Mouse (Mus musculus) spleen, postnatal 14 days (tissue): ENCODE results near the gene Hamp.

ENCODE experiments used
- DNase-seq, 2 experiments: peaks; one replicate each; pipeline ENCODE4 v3.0.0; 2021 to 2022; ENCODE audit warnings: low spot score in 2 of 2

Hamp gene

GRCm38 (mm10) chr7:30943909-30944635 is at the start of gene Hamp:
TSS of gene Hamp (minus strand) at chr7:30944032.
- DNase-seq = no peak

- DNase-seq = no peak
Observed at GRCm38 (mm10) chr7:30992148-30992547, 48.3 kb upstream of the Hamp start.

DNA sequence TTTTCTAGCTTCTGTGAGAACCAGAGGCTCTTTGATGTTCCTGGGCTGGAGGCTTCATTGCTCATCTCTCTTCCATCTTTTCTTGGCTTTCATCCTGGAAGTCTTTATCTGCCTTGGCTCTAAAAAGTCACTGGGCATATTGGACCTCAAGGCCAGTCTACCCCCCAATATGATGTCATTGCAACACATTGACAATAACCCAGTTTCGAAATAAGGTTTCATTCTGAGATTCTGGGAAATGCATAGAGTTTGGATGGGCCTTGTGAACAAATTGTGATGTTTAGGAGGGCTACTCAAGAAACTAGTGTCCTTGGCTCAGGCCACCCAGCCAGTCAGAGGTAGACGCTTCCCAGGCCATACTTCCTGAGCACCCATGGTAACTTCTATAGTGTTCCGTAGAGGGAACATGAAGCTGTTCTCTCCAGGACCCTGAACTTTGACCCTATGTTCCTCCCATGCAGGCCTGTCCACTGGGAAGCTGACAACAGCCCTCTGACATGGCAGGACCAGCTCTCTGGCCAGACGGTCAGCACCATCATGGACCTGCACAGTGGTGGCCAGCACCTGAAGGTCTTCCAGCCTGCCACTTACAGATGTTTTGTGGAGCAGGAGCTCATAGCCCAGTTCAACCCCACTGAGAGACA is 44.8 kb upstream of the Hamp start:
- no peak for DNase-seq

DNA sequence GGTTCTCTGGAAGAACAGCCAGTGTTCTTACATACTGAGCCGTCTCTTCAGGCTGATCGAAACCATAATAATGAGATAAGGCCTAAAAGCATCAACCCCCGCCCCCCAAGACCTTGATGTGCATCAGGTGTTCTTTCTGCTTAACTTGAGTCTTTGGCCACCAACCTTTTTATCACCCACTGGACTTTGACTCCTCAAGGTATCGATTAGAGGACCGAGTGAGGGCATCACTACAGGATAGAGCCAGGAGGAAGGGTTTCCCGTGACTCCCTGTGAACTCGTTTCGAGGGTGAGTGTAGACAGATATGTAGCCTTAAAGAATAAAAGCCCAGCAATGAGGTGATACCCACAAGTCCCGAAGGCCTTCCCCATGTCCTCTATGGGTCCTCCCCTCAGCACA is 41.5 kb upstream of the Hamp start:
- no peak for DNase-seq

- DNase-seq = no peak
Observed at GRCm38 (mm10) chr7:30981703-30982102, 37.9 kb upstream of the Hamp start.

DNA sequence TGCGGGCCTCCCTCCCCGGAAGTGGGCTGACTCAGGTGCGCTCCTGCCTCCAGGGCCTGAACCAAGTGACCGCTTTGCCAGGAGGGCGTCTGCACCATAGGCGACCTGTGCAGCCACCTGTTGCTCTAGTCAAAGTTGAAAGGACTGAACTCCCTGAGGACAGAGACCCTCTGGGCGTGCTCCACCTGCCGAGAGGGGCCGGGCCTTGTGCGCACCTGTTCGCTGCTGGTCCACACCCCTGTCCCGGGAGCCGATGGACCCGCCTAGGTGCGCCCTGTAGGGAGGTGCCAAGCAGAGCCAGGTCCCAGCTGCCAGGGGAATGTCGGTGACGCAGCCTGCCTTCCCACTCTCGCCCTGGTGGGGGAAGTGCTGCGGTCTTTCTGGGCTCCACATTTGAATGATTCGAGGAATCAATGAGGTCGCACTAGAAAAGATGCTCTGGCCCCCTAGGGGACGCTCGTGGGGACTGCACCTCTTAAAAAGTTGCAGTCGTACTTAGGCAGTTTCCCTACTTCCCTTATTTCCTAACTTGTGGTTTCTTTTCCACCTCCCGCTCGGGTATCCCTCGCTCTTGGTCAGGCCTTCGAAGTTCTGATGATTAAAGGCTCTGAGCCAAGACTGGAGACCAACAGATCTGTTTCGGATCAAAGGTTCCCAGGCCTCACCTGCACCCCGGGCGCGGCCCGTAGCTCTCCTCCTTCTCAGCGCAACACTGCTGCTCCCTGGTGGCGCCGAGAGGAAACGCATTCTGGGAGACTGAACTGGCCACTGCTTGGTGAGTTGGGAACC is 29.9 kb upstream of the Hamp start, which contains the start of gene Fam187b:
Fam187b (plus strand) TSS at position 290 of the 789 bp plus-strand sequence.
- DNase-seq = peak; percentile 74 to 88

- no peak for DNase-seq
Observed at GRCm38 (mm10) chr7:30973251-30973500, 29.3 kb upstream of the Hamp start, which contains the start of gene Lsr. TSS of gene Lsr (minus strand) at chr7:30973464.

GRCm38 (mm10) chr7:30972426-30973250 is 28.8 kb upstream of the Hamp start:
- DNase-seq = no peak

DNA sequence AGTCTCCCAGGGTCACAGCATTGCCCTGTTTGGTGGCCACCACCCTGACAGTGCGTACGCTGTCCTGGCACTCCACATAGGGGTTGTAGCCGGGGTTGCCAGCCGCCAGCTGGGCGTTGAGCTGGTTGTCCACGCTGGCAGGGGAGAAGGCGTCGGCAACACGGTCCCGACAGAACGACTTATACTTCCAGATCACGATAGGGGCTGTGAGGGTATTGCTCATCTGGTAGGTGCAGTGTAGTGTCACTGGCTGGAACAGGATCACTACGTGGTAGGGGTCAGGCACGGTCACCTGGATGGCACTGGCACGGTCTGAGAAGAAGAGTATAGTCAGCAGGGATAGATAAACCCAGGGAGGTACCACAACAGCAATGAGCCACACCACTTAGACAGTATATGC is 28.1 kb upstream of the Hamp start:
- DNase-seq = no peak

DNA sequence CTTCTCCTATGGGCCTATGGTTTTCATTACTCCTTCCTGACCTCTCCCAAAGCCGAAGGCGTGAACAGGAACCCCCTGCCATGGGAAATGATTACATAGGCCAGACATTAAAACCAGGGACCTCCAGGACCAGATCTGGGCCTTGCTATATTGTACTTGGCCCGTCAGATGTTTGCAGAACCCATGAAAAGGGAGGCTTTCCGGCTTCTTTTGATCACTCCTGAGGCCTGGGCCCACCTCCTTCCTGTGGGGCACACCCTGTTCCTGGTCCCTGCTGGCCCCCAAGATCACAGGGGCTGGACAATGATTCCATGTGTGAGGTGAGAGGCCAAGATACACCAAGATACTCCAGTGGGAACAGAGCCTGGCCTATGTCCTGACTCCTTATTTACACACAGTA is 25.3 kb upstream of the Hamp start:
- DNase-seq = no peak

DNA sequence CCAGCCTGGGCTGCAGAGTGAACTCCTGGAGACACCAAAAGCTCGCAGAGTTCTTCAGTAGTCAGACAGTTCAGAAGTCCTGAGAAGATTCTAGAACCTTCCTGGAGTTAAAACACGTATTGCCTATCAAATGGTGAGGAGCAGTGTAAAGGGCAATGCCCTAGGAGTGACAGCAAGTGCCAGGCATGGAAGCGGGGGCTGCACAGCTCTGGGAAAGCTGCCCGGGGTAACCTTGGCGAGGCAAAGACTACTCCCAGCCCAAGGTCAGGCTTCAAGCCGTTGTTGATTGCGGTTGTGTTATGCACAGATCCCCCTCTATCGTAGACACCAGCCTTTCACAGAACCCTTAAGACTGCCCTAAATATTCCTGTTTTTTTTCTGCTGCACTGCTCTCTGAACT is 24.8 kb upstream of the Hamp start:
- DNase-seq = no peak

DNA sequence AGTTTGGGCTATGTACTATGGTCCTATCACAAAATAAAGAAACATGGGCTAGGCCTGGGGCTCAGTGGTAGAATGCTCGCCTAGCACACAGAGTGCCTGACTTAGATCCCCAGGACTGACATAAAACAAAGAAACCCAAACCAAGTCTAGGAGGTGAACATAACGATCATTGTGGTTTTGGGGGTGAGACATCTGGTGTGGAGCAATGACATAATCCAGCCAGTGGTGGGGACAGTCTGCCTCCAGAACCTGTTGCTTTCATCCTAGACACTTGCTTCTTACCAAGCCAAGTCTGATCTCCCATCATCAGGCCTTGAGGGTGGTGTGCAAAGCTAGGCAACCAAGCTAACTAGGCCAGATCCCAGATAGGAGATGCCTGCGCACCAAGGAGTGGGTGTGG is 22.8 kb upstream of the Hamp start:
- DNase-seq = no peak

DNA sequence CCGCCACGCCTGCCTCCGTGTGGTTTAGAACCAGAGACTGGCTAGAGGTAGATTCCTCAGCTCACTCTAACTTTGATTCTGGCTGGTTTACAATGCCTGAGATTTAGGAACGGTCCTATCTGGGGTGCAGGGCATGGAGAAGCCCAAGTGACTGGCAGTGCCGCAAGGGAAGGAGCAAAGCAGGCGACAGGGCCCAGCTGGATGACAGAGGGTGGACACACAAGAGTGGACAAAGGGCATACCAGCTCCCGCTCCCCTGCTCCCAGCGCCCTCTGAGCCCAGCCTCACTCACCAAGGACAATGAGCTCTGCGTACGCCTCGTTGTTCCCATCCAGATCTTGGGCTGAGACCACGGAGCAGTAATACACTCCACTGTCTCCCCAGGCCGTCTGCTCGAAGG is 21.8 kb upstream of the Hamp start:
- DNase-seq = no peak

GRCm38 (mm10) chr7:30964366-30964765 is 20.5 kb upstream of the Hamp start:
- no peak for DNase-seq

DNA sequence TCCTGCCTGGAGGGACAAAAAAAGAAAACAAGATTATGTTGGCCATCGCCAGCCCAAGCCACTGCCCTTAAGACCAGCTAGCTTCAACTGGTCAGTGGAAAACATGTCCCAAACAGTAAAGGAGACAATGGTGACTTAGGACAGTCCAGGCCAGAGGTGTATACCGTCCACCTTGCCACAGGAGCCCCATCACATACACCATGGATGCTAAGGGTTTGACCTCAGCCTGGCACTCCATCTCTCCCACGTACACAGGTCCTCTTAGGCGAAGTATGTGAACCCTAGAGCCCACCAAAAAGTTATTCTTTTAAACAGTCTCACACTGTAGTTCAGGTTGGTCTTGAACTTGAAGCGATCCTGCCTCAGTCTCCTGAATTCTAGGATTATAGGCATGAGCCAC is 19.0 kb upstream of the Hamp start:
- no peak for DNase-seq

DNA sequence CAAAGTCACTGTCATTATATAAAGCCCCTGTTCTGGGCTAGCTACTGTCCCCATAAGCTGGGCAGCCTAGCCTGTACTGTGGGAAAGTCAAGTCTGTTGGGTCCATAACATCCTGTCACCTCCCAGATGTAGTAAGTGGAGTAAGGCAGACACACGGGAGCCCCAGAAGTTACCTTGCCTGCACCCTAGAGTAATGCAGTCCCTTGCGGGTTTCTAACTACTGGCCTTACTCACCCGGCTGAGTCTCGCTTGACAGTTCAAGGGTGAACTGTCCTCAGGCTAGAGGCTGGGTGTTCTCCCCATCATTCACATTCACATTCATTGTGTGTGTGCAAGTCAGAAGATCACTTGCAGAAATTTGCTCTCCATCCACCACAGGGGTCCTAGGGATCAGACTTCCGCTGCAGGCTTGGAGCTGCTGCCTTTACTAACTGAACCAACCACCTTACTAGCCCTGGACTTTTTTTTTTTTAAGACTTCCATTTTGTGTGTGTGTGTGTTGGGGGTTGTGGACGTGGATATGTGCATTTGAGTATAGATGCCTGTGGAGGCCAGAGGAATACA is 16.0 kb upstream of the Hamp start:
- no peak for DNase-seq

- DNase-seq = no peak
Observed at GRCm38 (mm10) chr7:30958866-30959487, 15.1 kb upstream of the Hamp start.

- no peak for DNase-seq
Observed at GRCm38 (mm10) chr7:30958109-30958865, 14.5 kb upstream of the Hamp start.

GRCm38 (mm10) chr7:30957367-30957783 is 13.5 kb upstream of the Hamp start:
- DNase-seq = peak; percentile 88 to 89

- DNase-seq = peak; percentile 45 to 65
Observed at GRCm38 (mm10) chr7:30956756-30957366, 13.0 kb upstream of the Hamp start, which contains the start of gene Usf2. TSS of gene Usf2 (minus strand) at chr7:30956803.
